Mouse (Mus musculus): Measurements from ENCODE around the gene Chd1l.

DNA sequence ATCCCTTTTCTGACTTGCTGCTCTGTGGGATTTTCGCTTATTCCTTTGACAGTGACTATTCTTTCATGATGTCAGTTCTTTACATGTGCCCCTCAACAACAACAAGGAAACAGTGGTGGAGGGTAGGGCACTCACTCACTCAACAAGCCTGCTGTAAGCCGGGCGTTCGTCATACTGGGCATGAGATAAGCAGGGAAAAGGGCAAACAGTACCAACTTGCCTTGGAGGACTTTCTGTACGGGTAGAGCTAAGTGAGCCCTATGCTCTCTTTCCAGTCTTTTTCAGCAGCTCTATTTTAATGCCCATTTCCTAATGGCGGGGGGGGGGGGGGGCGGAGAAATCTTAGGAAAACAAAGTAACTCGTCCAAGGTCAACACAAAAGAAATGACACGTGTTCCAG lies 32.0 kb upstream of the Chd1l start:
- no peak for TF ChIP-seq CTCF (IDR thresholded peaks at IDR 0.05)
- TF ChIP-seq POLR2A (IDR thresholded peaks at IDR 0.05; ENCODE audit: insufficient read depth, low read depth, low read length): no peak
- no peak for TF ChIP-seq EP300 (IDR thresholded peaks at IDR 0.05; ENCODE audit: insufficient read depth, low read depth, low read length)
